Mouse (Mus musculus) forebrain, embryonic 11.5 days (tissue): ENCODE data around the gene Gm21411. TPM values are rescaled to one million over a fixed set of nuclear protein-coding genes. Genes with fewer than 3 reads are reported as not detected.

ENCODE experiments used
- polyA plus RNA-seq: library from polyadenylated mRNA; unstranded; fragments of >200 nt; fragmentation: Nextera tagmentation; extraction: Ambion mirVana; gene quantifications from 2 replicates; pipeline ENCODE4 v1.2.1, GENCODE M21; 2014

Gm21411 gene
- polyA plus RNA-seq, 1 experiment from 2014 or later = not detected

Other genes starting within 250 kb of the Gm21411 start
- 0.35 TPM in 1 of 2 replicates, not detected in the other for gene Zfp989, start 62.4 kb upstream of the Gm21411 start, polyA plus RNA-seq
- not detected in 2 replicates for gene Rex2, start 112.3 kb upstream of the Gm21411 start, polyA plus RNA-seq
- gene Zfp991, start 222.4 kb upstream of the Gm21411 start, polyA plus RNA-seq = 6.4 and 7.6 TPM in 2 replicates